ENCODE assay signal across 8 mouse cellular contexts in genomic region chr6:18170311-18170922, GRCm38 (mm10). TPM values are rescaled to one million over a fixed set of nuclear protein-coding genes. Genes with fewer than 3 reads are reported as not detected.
DNase-seq lines count a peak whose midpoint lies in the region; ATAC-seq and TF ChIP-seq lines count a peak whose summit lies in the region.

Gene Cftr, plus strand, starts transcription at chr6:18170687.

- no peaks in the 10 kb centered on the region for H3K36me3 ChIP-seq in embryonic facial prominence, embryonic 11.5 days (replicated peaks; ENCODE audit: control insufficient read depth, insufficient read depth, low read depth, low read length)
- no peaks in the 10 kb centered on the region for H3K36me3 ChIP-seq in hindbrain, postnatal 0 days (ENCODE audit: insufficient read depth, low read length)
- no peaks in the 10 kb centered on the region for H3K36me3 ChIP-seq in liver, embryonic 14.5 days (replicated peaks; ENCODE audit: control insufficient read depth, insufficient read depth, low read depth)
- H3K36me3 ChIP-seq in neural tube, embryonic 14.5 days (ENCODE audit: control insufficient read depth, insufficient read depth, low read length): no peaks in the 10 kb centered on the region

- TF ChIP-seq CTCF in left cerebral cortex, adult 2 months (IDR thresholded peaks at IDR 0.05): no peak
- no peak for TF ChIP-seq CTCF in hindbrain, postnatal 0 days (IDR thresholded peaks at IDR 0.05; ENCODE audit: low read depth)
- no peak for TF ChIP-seq CTCF in liver, embryonic 14.5 days (IDR thresholded peaks at IDR 0.05; ENCODE audit: low read depth)

- peak in 1 of 2 experiments; percentile 23 for DNase-seq in left cerebral cortex, adult 2 months (ENCODE audit: extremely low spot score in 1 of 2, low spot score in 2 of 2)
- DNase-seq in left cerebral cortex, adult 9 months (ENCODE audit: low spot score in 2 of 2): no peak
- DNase-seq in embryonic facial prominence, embryonic 11.5 days (ENCODE audit: low spot score): peak; percentile 58
- DNase-seq in hindbrain, postnatal 0 days (ENCODE audit: low spot score): peak; percentile 56
- no peak for DNase-seq in liver, embryonic 14.5 days (ENCODE audit: low read depth in 3 of 3, low spot score in 3 of 3)
- DNase-seq in adipocyte (ENCODE audit: low spot score): no peak

- no peaks in the 10 kb centered on the region for H3K9me3 ChIP-seq in embryonic facial prominence, embryonic 11.5 days (replicated peaks; ENCODE audit: control insufficient read depth, low read length)
- no peaks in the 10 kb centered on the region for H3K9me3 ChIP-seq in hindbrain, postnatal 0 days (ENCODE audit: low read length)
- no peaks in the 10 kb centered on the region for H3K9me3 ChIP-seq in liver, embryonic 14.5 days (ENCODE audit: control insufficient read depth, low read length)
- H3K9me3 ChIP-seq in neural tube, embryonic 14.5 days (ENCODE audit: control insufficient read depth, low read length): no peaks in the 10 kb centered on the region

- WGBS in embryonic facial prominence, embryonic 11.5 days: under 1% methylated on average over 23 of the region's 45 CpGs
- 2% methylated on average over 37 of the region's 45 CpGs for WGBS in hindbrain, postnatal 0 days
- WGBS in liver, embryonic 14.5 days (ENCODE audit: insufficient replicate concordance): 1% methylated on average over 38 of the region's 45 CpGs
- WGBS in neural tube, embryonic 14.5 days: 1% methylated on average over 26 of the region's 45 CpGs

- intact Hi-C loops in left cerebral cortex, adult 2 months (cut with DNase I): no loop called here

- H3K4me2 ChIP-seq in embryonic facial prominence, embryonic 11.5 days (ENCODE audit: low read depth, low read length): peak within 1 kb of the TSS; percentile 74
- peak within 1 kb of the TSS; percentile 79 for H3K4me2 ChIP-seq in hindbrain, postnatal 0 days (ENCODE audit: low read depth, low read length)
- peak within 1 kb of the TSS; percentile 44 for H3K4me2 ChIP-seq in liver, embryonic 14.5 days (ENCODE audit: low read depth)
- peak within 1 kb of the TSS; percentile 75 for H3K4me2 ChIP-seq in neural tube, embryonic 14.5 days (ENCODE audit: low read depth, low read length)

- peak; percentile 75 for ATAC-seq in embryonic facial prominence, embryonic 11.5 days (replicated peaks; ENCODE audit: insufficient number of reproducible peaks, low FRiP score, low TSS enrichment, low read depth)
- peak; percentile 94 for ATAC-seq in hindbrain, postnatal 0 days
- ATAC-seq in liver, embryonic 14.5 days (ENCODE audit: insufficient read depth): no peak
- ATAC-seq in neural tube, embryonic 14.5 days (ENCODE audit: low read depth): peak; percentile 97
- ATAC-seq in megakaryocyte progenitor cell, adult 5-6 weeks (replicated peaks; ENCODE audit: poor library complexity): no peak

- no peak within 1 kb of the TSS for H3K27ac ChIP-seq in left cerebral cortex, adult 2 months
- H3K27ac ChIP-seq in embryonic facial prominence, embryonic 11.5 days (replicated peaks; ENCODE audit: low read depth, low read length): no peak within 1 kb of the TSS
- H3K27ac ChIP-seq in hindbrain, postnatal 0 days: no peak within 1 kb of the TSS
- no peak within 1 kb of the TSS for H3K27ac ChIP-seq in liver, embryonic 14.5 days
- no peak within 1 kb of the TSS for H3K27ac ChIP-seq in neural tube, embryonic 14.5 days (ENCODE audit: low read depth, low read length)

- no peak for TF ChIP-seq EP300 in liver, embryonic 14.5 days (IDR thresholded peaks at IDR 0.05; ENCODE audit: low read depth)

- H3K4me3 ChIP-seq in left cerebral cortex, adult 2 months: peak within 1 kb of the TSS; percentile 46
- H3K4me3 ChIP-seq in embryonic facial prominence, embryonic 11.5 days (ENCODE audit: low read depth, low read length): peak within 1 kb of the TSS; percentile 44
- peak within 1 kb of the TSS; percentile 56 for H3K4me3 ChIP-seq in hindbrain, postnatal 0 days (ENCODE audit: low read length)
- H3K4me3 ChIP-seq in liver, embryonic 14.5 days (ENCODE audit: insufficient read depth in 1 of 2, low read depth in 2 of 2, low read length in 2 of 2): peak within 1 kb of the TSS; percentile 14 to 29; a peak in 3 of 4 replicates
- H3K4me3 ChIP-seq in neural tube, embryonic 14.5 days (ENCODE audit: low read depth, low read length): peak within 1 kb of the TSS; percentile 46

- H3K27me3 ChIP-seq in embryonic facial prominence, embryonic 11.5 days (ENCODE audit: control insufficient read depth, insufficient read depth, low read length): no peaks in the 10 kb centered on the region
- H3K27me3 ChIP-seq in hindbrain, postnatal 0 days (ENCODE audit: insufficient read depth, low read length): no peaks in the 10 kb centered on the region
- peaks cover 10% of the 10 kb centered on the region for H3K27me3 ChIP-seq in liver, embryonic 14.5 days (ENCODE audit: control insufficient read depth, insufficient read depth, low read length)
- no peaks in the 10 kb centered on the region for H3K27me3 ChIP-seq in neural tube, embryonic 14.5 days (ENCODE audit: control insufficient read depth, insufficient read depth, low read length)

- H3K4me1 ChIP-seq in embryonic facial prominence, embryonic 11.5 days (ENCODE audit: control insufficient read depth, insufficient read depth, low read length): no peaks in the 10 kb centered on the region
- no peaks in the 10 kb centered on the region for H3K4me1 ChIP-seq in hindbrain, postnatal 0 days (ENCODE audit: insufficient read depth, low read length)
- no peaks in the 10 kb centered on the region for H3K4me1 ChIP-seq in liver, embryonic 14.5 days (replicated peaks; ENCODE audit: control insufficient read depth in 2 of 2, insufficient read depth in 2 of 2, low read length in 1 of 2)
- H3K4me1 ChIP-seq in neural tube, embryonic 14.5 days (ENCODE audit: control insufficient read depth, insufficient read depth, low read length): no peaks in the 10 kb centered on the region

- H3K9ac ChIP-seq in embryonic facial prominence, embryonic 11.5 days (replicated peaks; ENCODE audit: low read length): peak within 1 kb of the TSS; percentile 54
- H3K9ac ChIP-seq in hindbrain, postnatal 0 days (replicated peaks; ENCODE audit: low read length): peak within 1 kb of the TSS; percentile 48
- H3K9ac ChIP-seq in liver, embryonic 14.5 days (replicated peaks): no peak within 1 kb of the TSS
- peak within 1 kb of the TSS; percentile 48 for H3K9ac ChIP-seq in neural tube, embryonic 14.5 days (replicated peaks; ENCODE audit: low read depth, low read length)

RNA-seq across cellular contexts. Expression of gene Cftr, which starts in this region (rescaled TPM):
- under 1 TPM; 0.41 to 0.61 TPM for total RNA-seq in left cerebral cortex, adult 2 months (2021)
- 0.15 and 0.17 TPM in 2 replicates for polyA plus RNA-seq in embryonic facial prominence, embryonic 11.5 days (2014; fragmentation: Nextera tagmentation; extraction: Ambion mirVana)
- 1.5 and 1.6 TPM in 2 replicates for total RNA-seq in hindbrain, postnatal 0 days (2014; rRNA removed)
- 0.70 and 0.87 TPM in 2 replicates for polyA plus RNA-seq in hindbrain, postnatal 0 days (2015; fragmentation: Nextera tagmentation; extraction: Ambion mirVana)
- 0.02 TPM in 2 replicates for polyA plus RNA-seq in liver, embryonic 14.5 days (2012; rRNA removed)
- 0.01 and 0.13 TPM in 2 replicates for polyA plus RNA-seq in liver, embryonic 14.5 days (2014; fragmentation: Nextera tagmentation; extraction: Ambion mirVana)
- polyA plus RNA-seq in neural tube, embryonic 14.5 days (2014; fragmentation: Nextera tagmentation; extraction: Ambion mirVana): 0.31 and 0.35 TPM in 2 replicates
- 0.17 TPM in 1 of 2 replicates, not detected in the other for total RNA-seq in megakaryocyte progenitor cell, adult 5-6 weeks (2015)
- not detected in 2 replicates for total RNA-seq in megakaryocyte progenitor cell, adult 5-6 weeks (2017)

Comparison
In these comparisons a context has a peak if more than half of its experiments do, and no peak if none do; other contexts are left out.
1. Peak in DNase-seq, ATAC-seq, H3K4me3 ChIP-seq, H3K9ac ChIP-seq and H3K4me2 ChIP-seq in embryonic facial prominence, embryonic 11.5 days; RNA of the gene not detected or under 1 TPM.
2. Peak in ATAC-seq, H3K4me3 ChIP-seq, H3K9ac ChIP-seq and H3K4me2 ChIP-seq in neural tube, embryonic 14.5 days; RNA of the gene not detected or under 1 TPM.